Mouse (Mus musculus): ENCODE results near the gene Map2k6.
A peak's percentile ranks its signal among the peaks of the same experiment; 100 is the strongest.

GRCm38 (mm10) chr11:110399240-110400150, 573 bp downstream of the Map2k6 start:
- no peak for TF ChIP-seq CTCF (IDR thresholded peaks at IDR 0.05 in 2 of 3, conservative IDR thresholded peaks at IDR 0.05 in 1 of 3; ENCODE audit: control insufficient read depth in 1 of 3, insufficient read depth in 1 of 3, low read depth in 2 of 3, low read length in 3 of 3, poor library complexity in 1 of 3, severe bottlenecking in 1 of 3)
- no peak for TF ChIP-seq POLR2A (IDR thresholded peaks at IDR 0.05; ENCODE audit: control insufficient read depth in 1 of 2, insufficient read depth in 1 of 2, low read depth in 1 of 2, low read length in 2 of 2, poor library complexity in 1 of 2)
- TF ChIP-seq GATA1 (IDR thresholded peaks at IDR 0.05; ENCODE audit: low read depth, low read length): no peak
- TF ChIP-seq EP300 (IDR thresholded peaks at IDR 0.05; ENCODE audit: low read depth in 1 of 2, low read length in 2 of 2): peak in 1 of 2 experiments; percentile 48; a peak in 2 of 4 replicates
- no peak for TF ChIP-seq TAL1 (IDR thresholded peaks at IDR 0.05; ENCODE audit: low read length)
- TF ChIP-seq CHD1 (IDR thresholded peaks at IDR 0.05; ENCODE audit: low read depth, low read length): peak; percentile 81; the same call in 1 of the 2 replicates
- TF ChIP-seq ZC3H11A (IDR thresholded peaks at IDR 0.05; ENCODE audit: low read depth, low read length): no peak
- TF ChIP-seq MYB (IDR thresholded peaks at IDR 0.05; ENCODE audit: low read depth, low read length): no peak
- no peak for TF ChIP-seq TCF12 (IDR thresholded peaks at IDR 0.05; ENCODE audit: low read depth, low read length)
- TF ChIP-seq CHD2 (IDR thresholded peaks at IDR 0.05; ENCODE audit: low read length): peak; percentile 34; the same call in 1 of the 2 replicates
- TF ChIP-seq NRF1 (IDR thresholded peaks at IDR 0.05; ENCODE audit: insufficient read depth, low read depth, low read length, poor library complexity, severe bottlenecking): no peak
- TF ChIP-seq SMC3 (IDR thresholded peaks at IDR 0.05; ENCODE audit: low read depth, low read length): no peak

All from MEL (cell line).